Mouse (Mus musculus): ENCODE data around the gene Btd. TPM values are rescaled to one million over a fixed set of nuclear protein-coding genes. Genes with fewer than 3 reads are reported as not detected.
"Not testable (repeated sequence)": the region's sequence is repeated elsewhere in the genome, so short reads cannot be mapped to it uniquely, and the experiment has no call there.

Btd gene
- 15.8 and 16.7 TPM in 2 replicates for polyA plus RNA-seq (2014; fragmentation: Nextera tagmentation; extraction: Ambion mirVana)

DNA sequence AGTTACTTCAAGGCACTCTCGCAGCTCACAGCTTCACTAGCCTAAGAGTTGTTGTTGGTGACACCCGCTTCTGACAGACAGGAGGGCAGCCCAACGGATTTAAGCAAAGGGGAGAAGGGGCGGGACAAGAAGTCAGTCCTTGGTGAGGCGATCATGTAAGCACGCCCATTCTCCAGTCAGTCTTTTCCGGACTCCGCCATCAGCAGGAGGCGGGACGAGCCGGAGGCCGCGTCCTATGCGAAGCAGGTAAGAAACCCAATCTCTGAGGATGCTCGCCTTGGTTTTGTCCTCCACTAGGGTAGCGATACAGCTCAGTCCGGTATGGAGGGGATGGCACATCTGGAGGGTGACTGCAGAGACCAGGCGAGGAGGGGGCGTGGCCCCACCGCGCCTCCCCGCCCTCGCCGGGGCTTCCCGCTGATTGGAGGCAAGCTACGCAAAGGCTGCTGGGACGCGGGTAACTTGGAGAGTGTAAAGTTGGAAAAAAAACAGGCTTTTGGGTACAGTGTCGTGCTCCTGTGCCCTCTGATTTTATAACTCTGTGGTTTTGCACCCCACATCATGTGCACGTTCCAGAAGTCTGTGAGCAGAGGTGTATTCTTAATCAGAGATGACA lies at the start of gene Btd, which contains the start of gene Hacl1:
Gene Btd (plus strand): TSS at position 139 of the 616 bp plus-strand sequence.
Gene Hacl1 (minus strand): TSS at position 397 of the 616 bp plus-strand sequence.
- H3K27me3 ChIP-seq (ENCODE audit: control insufficient read depth, insufficient read depth, low read length), result no peaks in the 10 kb centered on the region
- H3K9ac ChIP-seq (ENCODE audit: low read length), result peak within 1 kb of the TSS; percentile 61
- peak; percentile 99 for DNase-seq (ENCODE audit: low spot score, missing footprints)
- H3K4me2 ChIP-seq, result peak within 1 kb of the TSS; percentile 95
- peak within 1 kb of the TSS; percentile 62 for H3K4me3 ChIP-seq (ENCODE audit: low read depth, low read length)
- under 1% methylated on average over 30 of the region's 30 CpGs for WGBS
- peak within 1 kb of the TSS; percentile 32 for H3K27ac ChIP-seq (ENCODE audit: low read depth, low read length)
- ATAC-seq (ENCODE audit: low FRiP score), result peak; percentile 97
- peaks cover 8% of the 10 kb centered on the region; the same call in 1 of the 2 replicates for H3K4me1 ChIP-seq (ENCODE audit: control insufficient read depth, insufficient read depth, low read length)
- H3K9me3 ChIP-seq (ENCODE audit: control insufficient read depth, low read length), result no peaks in the 10 kb centered on the region
- no peaks in the 10 kb centered on the region for H3K36me3 ChIP-seq (ENCODE audit: control insufficient read depth, insufficient read depth, low read length)

DNA sequence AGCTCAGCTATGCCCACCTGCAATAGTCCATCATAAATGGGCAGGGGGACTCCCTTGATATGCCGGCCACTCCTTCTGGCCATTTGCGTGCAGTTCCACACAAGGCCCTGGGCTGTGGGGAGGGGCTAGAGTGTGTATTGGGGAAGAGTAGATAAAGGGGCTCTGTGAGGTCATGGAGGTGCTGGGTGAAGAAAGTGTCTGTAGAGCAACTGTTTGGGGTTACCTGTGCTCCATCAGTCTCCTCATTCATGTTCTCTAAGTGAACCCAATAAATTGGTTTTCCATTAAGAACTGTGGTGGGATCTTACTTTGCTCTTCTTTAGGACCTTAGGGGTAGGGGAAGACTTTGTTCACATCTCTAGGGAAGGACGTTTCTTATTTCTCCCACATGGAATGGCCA lies 49.6 kb upstream of the Btd start, which contains the start of gene Colq:
Gene Colq (minus strand): TSS at position 101 of the 400 bp plus-strand sequence.
- no peak for ATAC-seq (ENCODE audit: low FRiP score)
- DNase-seq (ENCODE audit: low spot score, missing footprints), result no peak
- H3K36me3 ChIP-seq (ENCODE audit: control insufficient read depth, insufficient read depth, low read length), result no peaks in the 10 kb centered on the region
- WGBS, result 92% methylated on average over 3 of the region's 3 CpGs
- no peak within 1 kb of the TSS for H3K4me2 ChIP-seq
- no peaks in the 10 kb centered on the region for H3K27me3 ChIP-seq (ENCODE audit: control insufficient read depth, insufficient read depth, low read length)
- no peak within 1 kb of the TSS for H3K4me3 ChIP-seq (ENCODE audit: low read depth, low read length)
- H3K9ac ChIP-seq (ENCODE audit: low read length), result no peak within 1 kb of the TSS
- no peak within 1 kb of the TSS for H3K27ac ChIP-seq (ENCODE audit: low read depth, low read length)
- no peaks in the 10 kb centered on the region for H3K4me1 ChIP-seq (ENCODE audit: control insufficient read depth, insufficient read depth, low read length)
- no peaks in the 10 kb centered on the region for H3K9me3 ChIP-seq (ENCODE audit: control insufficient read depth, low read length)

DNA sequence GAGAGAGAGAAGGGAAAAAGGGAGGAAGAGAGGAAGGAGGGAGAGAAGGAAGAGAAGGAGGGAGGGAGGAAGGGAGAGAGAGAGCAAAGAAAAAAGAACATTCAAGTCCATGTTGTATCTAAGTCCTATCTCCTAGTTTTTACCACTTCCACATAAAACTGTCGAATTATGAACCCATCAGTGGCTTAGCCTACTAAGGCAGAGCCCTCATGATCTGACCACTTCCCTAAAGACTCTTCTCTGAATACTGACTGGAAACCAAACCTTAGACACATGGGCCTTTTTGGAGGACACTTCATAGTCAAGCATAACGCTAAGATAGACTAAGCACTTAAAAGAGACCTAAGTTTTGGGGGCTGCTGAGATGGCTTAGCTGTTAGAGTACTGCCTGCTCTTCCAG lies 47.8 kb upstream of the Btd start:
- ATAC-seq (ENCODE audit: low FRiP score), result no peak
- Histone ChIP-seq H3K4me1 (ENCODE audit: control insufficient read depth, insufficient read depth, low read length) (no peaks in the 10 kb centered on the region), H3K36me3 (ENCODE audit: control insufficient read depth, insufficient read depth, low read length) (no peaks in the 10 kb centered on the region), H3K4me2 (no peak overlapping the region), H3K27ac (ENCODE audit: low read depth, low read length) (no peak overlapping the region), H3K9me3 (ENCODE audit: control insufficient read depth, low read length) (no peaks in the 10 kb centered on the region), H3K9ac (ENCODE audit: low read length) (no peak overlapping the region), H3K4me3 (ENCODE audit: low read depth, low read length) (no peak overlapping the region), H3K27me3 (ENCODE audit: control insufficient read depth, insufficient read depth, low read length) (no peaks in the 10 kb centered on the region)
- WGBS, result 92% methylated on average over 2 of the region's 2 CpGs
- DNase-seq (ENCODE audit: low spot score, missing footprints), result no peak

DNA sequence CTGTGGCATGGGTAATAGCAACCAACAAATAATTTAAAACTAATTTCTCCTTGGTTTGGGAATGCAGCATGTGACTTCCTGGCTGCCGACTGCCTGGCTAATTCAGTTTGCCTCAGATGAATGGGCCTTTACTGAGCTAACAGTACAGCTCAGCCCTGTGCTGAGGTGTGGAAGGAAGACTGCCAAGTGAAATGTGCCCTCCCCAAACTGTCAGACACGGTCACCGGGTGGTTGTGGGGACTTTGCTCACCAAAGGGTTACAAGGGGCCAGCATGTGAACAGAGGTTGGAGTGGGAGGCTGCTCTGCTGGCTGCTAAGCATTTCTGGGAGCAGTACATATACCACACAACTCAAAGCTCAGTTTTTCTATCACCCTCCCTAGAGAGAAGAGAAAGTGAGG lies 46.1 kb upstream of the Btd start:
- no peak for ATAC-seq (ENCODE audit: low FRiP score)
- Histone ChIP-seq H3K36me3 (ENCODE audit: control insufficient read depth, insufficient read depth, low read length) (no peaks in the 10 kb centered on the region), H3K4me2 (no peak overlapping the region), H3K4me3 (ENCODE audit: low read depth, low read length) (no peak overlapping the region), H3K27me3 (ENCODE audit: control insufficient read depth, insufficient read depth, low read length) (no peaks in the 10 kb centered on the region), H3K9me3 (ENCODE audit: control insufficient read depth, low read length) (no peaks in the 10 kb centered on the region), H3K27ac (ENCODE audit: low read depth, low read length) (no peak overlapping the region), H3K4me1 (ENCODE audit: control insufficient read depth, insufficient read depth, low read length) (no peaks in the 10 kb centered on the region), H3K9ac (ENCODE audit: low read length) (no peak overlapping the region)
- DNase-seq (ENCODE audit: low spot score, missing footprints), result no peak
- WGBS, result 84% methylated on average over 3 of the region's 3 CpGs

DNA sequence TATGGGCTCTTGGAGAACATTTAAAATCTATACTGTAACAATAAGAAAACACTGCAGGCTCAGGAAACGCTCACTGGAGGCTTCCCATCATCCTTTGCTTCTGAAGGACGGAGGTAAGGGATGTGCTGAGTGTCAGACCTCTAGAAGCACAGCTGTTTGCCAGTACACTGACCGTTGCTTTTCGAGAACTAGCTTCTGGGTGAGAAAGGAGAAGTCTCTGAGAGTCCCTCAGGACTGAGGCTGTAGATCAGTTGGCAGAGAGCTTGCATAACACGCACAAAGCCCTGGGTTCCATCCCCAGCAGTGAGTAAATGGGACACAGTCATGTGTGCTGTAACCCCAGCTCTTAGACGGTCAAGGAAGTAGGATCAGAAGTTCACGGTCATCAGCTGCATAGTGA lies 44.4 kb upstream of the Btd start:
- no peaks in the 10 kb centered on the region for H3K4me1 ChIP-seq (ENCODE audit: control insufficient read depth, insufficient read depth, low read length)
- ATAC-seq (ENCODE audit: low FRiP score), result no peak
- WGBS, result 87% methylated on average over 7 of the region's 7 CpGs
- no peak overlapping the region for H3K27ac ChIP-seq (ENCODE audit: low read depth, low read length)
- no peak overlapping the region for H3K4me2 ChIP-seq
- H3K27me3 ChIP-seq (ENCODE audit: control insufficient read depth, insufficient read depth, low read length), result no peaks in the 10 kb centered on the region
- no peak overlapping the region for H3K4me3 ChIP-seq (ENCODE audit: low read depth, low read length)
- no peaks in the 10 kb centered on the region for H3K9me3 ChIP-seq (ENCODE audit: control insufficient read depth, low read length)
- H3K36me3 ChIP-seq (ENCODE audit: control insufficient read depth, insufficient read depth, low read length), result no peaks in the 10 kb centered on the region
- no peak overlapping the region for H3K9ac ChIP-seq (ENCODE audit: low read length)
- DNase-seq (ENCODE audit: low spot score, missing footprints), result no peak

DNA sequence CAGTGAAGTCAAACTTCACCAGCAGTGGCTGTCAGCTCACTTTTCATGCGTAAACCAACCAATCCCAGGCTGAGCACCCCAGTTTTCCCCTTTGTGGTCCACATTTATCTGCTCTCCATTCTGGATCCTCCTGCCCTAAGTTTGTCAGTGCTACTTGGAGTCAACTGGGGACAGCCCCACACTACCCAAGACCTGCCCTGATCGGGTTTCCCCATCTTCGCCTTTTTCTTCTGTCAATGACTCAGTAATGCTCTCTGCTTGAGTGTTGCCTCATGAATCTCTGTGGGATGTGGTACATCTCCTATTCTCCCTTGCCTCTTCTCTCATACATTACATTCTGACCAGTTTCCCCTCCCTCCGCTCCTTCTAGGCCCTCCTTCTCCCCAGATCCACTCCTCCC lies 43.4 kb upstream of the Btd start:
- Histone ChIP-seq H3K9ac (ENCODE audit: low read length) (no peak overlapping the region), H3K4me2 (no peak overlapping the region), H3K27ac (ENCODE audit: low read depth, low read length) (no peak overlapping the region), H3K9me3 (ENCODE audit: control insufficient read depth, low read length) (no peaks in the 10 kb centered on the region), H3K27me3 (ENCODE audit: control insufficient read depth, insufficient read depth, low read length) (no peaks in the 10 kb centered on the region), H3K4me3 (ENCODE audit: low read depth, low read length) (no peak overlapping the region), H3K4me1 (ENCODE audit: control insufficient read depth, insufficient read depth, low read length) (no peaks in the 10 kb centered on the region), H3K36me3 (ENCODE audit: control insufficient read depth, insufficient read depth, low read length) (no peaks in the 10 kb centered on the region)
- DNase-seq (ENCODE audit: low spot score, missing footprints) (no peak), ATAC-seq (ENCODE audit: low FRiP score) (no peak)
- 95% methylated on average over 4 of the region's 4 CpGs for WGBS

DNA sequence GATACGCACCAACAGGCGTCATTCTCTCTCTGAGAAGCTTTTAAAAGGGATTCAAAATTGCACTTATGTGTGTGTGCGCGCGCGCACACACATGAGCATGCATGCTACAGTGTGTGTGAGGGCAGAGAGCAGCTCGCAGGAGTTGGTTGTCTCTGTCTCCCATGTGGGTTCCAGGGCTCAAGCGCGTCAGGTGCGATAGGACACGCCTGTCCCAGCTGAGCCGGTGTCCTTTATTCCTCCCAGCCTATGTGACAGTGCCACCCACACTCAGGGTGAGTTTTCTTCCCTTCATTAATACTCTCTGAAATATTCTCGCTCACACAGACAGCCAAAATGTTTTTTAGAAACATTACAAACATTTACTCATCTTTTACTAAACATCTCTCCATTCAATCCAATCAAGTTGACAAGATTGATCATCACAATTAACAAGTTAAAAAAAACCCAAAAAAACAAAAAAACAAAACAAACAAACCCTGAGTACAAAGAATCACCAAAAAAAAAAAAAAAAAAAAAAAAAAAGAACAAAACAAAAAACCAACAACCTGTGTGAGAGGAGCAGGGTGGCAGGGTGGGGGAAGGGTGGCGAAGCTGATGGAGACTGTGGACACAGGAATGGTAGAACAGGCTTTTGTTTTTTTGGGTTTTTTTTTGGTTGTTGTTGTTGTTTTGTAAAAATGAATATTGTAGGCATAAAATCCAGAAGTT lies 38.8 kb upstream of the Btd start:
- Histone ChIP-seq H3K27me3 (ENCODE audit: control insufficient read depth, insufficient read depth, low read length) (no peaks in the 10 kb centered on the region), H3K27ac (ENCODE audit: low read depth, low read length) (no peak overlapping the region), H3K4me1 (ENCODE audit: control insufficient read depth, insufficient read depth, low read length) (no peaks in the 10 kb centered on the region), H3K4me3 (ENCODE audit: low read depth, low read length) (no peak overlapping the region), H3K9ac (ENCODE audit: low read length) (no peak overlapping the region), H3K4me2 (no peak overlapping the region), H3K9me3 (ENCODE audit: control insufficient read depth, low read length) (no peaks in the 10 kb centered on the region), H3K36me3 (ENCODE audit: control insufficient read depth, insufficient read depth, low read length) (no peaks in the 10 kb centered on the region)
- no peak for ATAC-seq (ENCODE audit: low FRiP score)
- no peak for DNase-seq (ENCODE audit: low spot score, missing footprints)
- 91% methylated on average over 14 of the region's 14 CpGs for WGBS

DNA sequence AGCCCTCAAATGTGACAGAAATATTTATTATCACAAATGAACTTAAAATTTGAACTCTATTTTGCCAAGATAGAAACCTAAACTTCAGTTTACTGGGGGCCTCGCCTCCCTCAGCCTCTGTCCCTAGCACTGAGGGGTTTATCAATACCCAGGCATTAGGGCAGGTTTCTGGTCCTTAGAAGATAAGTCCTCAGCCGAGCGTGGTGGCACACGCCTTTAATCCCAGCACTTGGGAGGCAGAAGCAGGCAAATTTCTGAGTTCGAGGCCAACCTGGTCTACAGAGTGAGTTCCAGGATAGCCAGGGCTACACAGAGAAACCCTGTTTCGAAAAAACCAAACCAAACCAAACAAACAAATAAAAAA lies 38.2 kb upstream of the Btd start:
- not testable (repeated sequence) for H3K27me3 ChIP-seq (ENCODE audit: control insufficient read depth, insufficient read depth, low read length); H3K9ac ChIP-seq (ENCODE audit: low read length); DNase-seq (ENCODE audit: low spot score, missing footprints); H3K36me3 ChIP-seq (ENCODE audit: control insufficient read depth, insufficient read depth, low read length); H3K4me1 ChIP-seq (ENCODE audit: control insufficient read depth, insufficient read depth, low read length); ATAC-seq (ENCODE audit: low FRiP score); H3K27ac ChIP-seq (ENCODE audit: low read depth, low read length); H3K4me2 ChIP-seq; H3K4me3 ChIP-seq (ENCODE audit: low read depth, low read length); H3K9me3 ChIP-seq (ENCODE audit: control insufficient read depth, low read length)
- 83% methylated on average over 6 of the region's 6 CpGs for WGBS

DNA sequence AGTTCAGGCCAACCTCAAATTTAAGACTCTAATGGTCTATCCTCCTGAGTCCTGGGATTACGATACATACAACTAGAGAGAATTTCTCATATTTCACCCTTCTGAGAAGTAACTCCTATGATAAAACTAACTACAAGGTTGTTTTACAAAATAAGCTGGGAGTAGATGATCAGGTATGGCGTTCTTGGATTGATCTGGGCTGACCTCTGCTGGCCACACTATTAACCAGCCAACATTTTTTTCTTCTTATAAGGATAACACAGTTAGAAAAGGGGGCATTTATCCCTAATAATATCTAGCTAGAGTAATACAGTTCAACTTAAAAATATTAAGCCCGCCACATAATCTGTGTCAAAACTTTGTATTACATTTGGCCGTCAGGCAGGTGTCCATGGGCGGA lies 35.9 kb upstream of the Btd start:
- H3K27me3 ChIP-seq (ENCODE audit: control insufficient read depth, insufficient read depth, low read length), result no peaks in the 10 kb centered on the region
- no peaks in the 10 kb centered on the region for H3K9me3 ChIP-seq (ENCODE audit: control insufficient read depth, low read length)
- H3K36me3 ChIP-seq (ENCODE audit: control insufficient read depth, insufficient read depth, low read length), result no peaks in the 10 kb centered on the region
- WGBS, result 87% methylated on average over 5 of the region's 5 CpGs
- DNase-seq (ENCODE audit: low spot score, missing footprints), result no peak
- H3K9ac ChIP-seq (ENCODE audit: low read length), result no peak overlapping the region
- ATAC-seq (ENCODE audit: low FRiP score), result no peak
- no peak overlapping the region for H3K27ac ChIP-seq (ENCODE audit: low read depth, low read length)
- no peaks in the 10 kb centered on the region for H3K4me1 ChIP-seq (ENCODE audit: control insufficient read depth, insufficient read depth, low read length)
- no peak overlapping the region for H3K4me2 ChIP-seq
- H3K4me3 ChIP-seq (ENCODE audit: low read depth, low read length), result no peak overlapping the region

All from midbrain, embryonic 11.5 days (tissue).